Mouse (Mus musculus): ENCODE data around the gene Acot3. TPM values are rescaled to one million over a fixed set of nuclear protein-coding genes. Genes with fewer than 3 reads are reported as not detected.
"Not testable (repeated sequence)": the region's sequence is repeated elsewhere in the genome, so short reads cannot be mapped to it uniquely, and the experiment has no call there.

Gene Acot3
- polyA plus RNA-seq, 2 experiments: 2.0 to 3.7 TPM

GRCm38 (mm10) chr12:84023052-84023745 is 28.7 kb upstream of the Acot3 start:
- no peak overlapping the region for H3K27ac ChIP-seq
- no peak for DNase-seq (ENCODE audit: low read depth in 3 of 3, low spot score in 3 of 3)
- no peaks in the 10 kb centered on the region for H3K27me3 ChIP-seq (ENCODE audit: control insufficient read depth, insufficient read depth, low read length)
- H3K9me3 ChIP-seq (ENCODE audit: control insufficient read depth, low read length): no peaks in the 10 kb centered on the region
- no peak overlapping the region for H3K9ac ChIP-seq (replicated peaks)
- ATAC-seq (ENCODE audit: insufficient read depth): no peak
- WGBS (ENCODE audit: insufficient replicate concordance): 56% methylated on average over 9 of the region's 9 CpGs
- no peak overlapping the region for H3K4me2 ChIP-seq (ENCODE audit: low read depth)
- no peak overlapping the region for H3K4me3 ChIP-seq (ENCODE audit: insufficient read depth in 1 of 2, low read depth in 2 of 2, low read length in 2 of 2)
- H3K36me3 ChIP-seq (replicated peaks; ENCODE audit: control insufficient read depth, insufficient read depth, low read depth): no peaks in the 10 kb centered on the region
- peaks cover 0 to 8% of the 10 kb centered on the region in 2 experiments; a peak in 2 of 4 replicates for H3K4me1 ChIP-seq (replicated peaks; ENCODE audit: control insufficient read depth in 2 of 2, insufficient read depth in 2 of 2, low read length in 1 of 2)
- TF ChIP-seq CTCF (IDR thresholded peaks at IDR 0.05; ENCODE audit: low read depth) (no peak), EP300 (IDR thresholded peaks at IDR 0.05; ENCODE audit: low read depth) (no peak)

- Histone ChIP-seq H3K4me3 (ENCODE audit: insufficient read depth in 1 of 2, low read depth in 2 of 2, low read length in 2 of 2) (no peak overlapping the region), H3K9ac (replicated peaks) (no peak overlapping the region), H3K27me3 (ENCODE audit: control insufficient read depth, insufficient read depth, low read length) (no peaks in the 10 kb centered on the region), H3K4me1 (replicated peaks; ENCODE audit: control insufficient read depth in 2 of 2, insufficient read depth in 2 of 2, low read length in 1 of 2) (peaks cover 0 to 8% of the 10 kb centered on the region in 2 experiments; a peak in 2 of 4 replicates), H3K4me2 (ENCODE audit: low read depth) (no peak overlapping the region), H3K9me3 (ENCODE audit: control insufficient read depth, low read length) (no peaks in the 10 kb centered on the region), H3K27ac (no peak overlapping the region), H3K36me3 (replicated peaks; ENCODE audit: control insufficient read depth, insufficient read depth, low read depth) (no peaks in the 10 kb centered on the region)
- no peak for ATAC-seq (ENCODE audit: insufficient read depth)
- WGBS (ENCODE audit: insufficient replicate concordance): 74% methylated on average over 7 of the region's 7 CpGs
- no peak for DNase-seq (ENCODE audit: low read depth in 3 of 3, low spot score in 3 of 3)
- TF ChIP-seq CTCF (IDR thresholded peaks at IDR 0.05; ENCODE audit: low read depth): no peak
- TF ChIP-seq EP300 (IDR thresholded peaks at IDR 0.05; ENCODE audit: low read depth): no peak
Observed at GRCm38 (mm10) chr12:84025888-84026287, 26.1 kb upstream of the Acot3 start.

GRCm38 (mm10) chr12:84028328-84028727 is 23.6 kb upstream of the Acot3 start:
- not testable (repeated sequence) for DNase-seq (ENCODE audit: low read depth in 3 of 3, low spot score in 3 of 3); H3K4me2 ChIP-seq (ENCODE audit: low read depth); H3K4me1 ChIP-seq (replicated peaks; ENCODE audit: control insufficient read depth in 2 of 2, insufficient read depth in 2 of 2, low read length in 1 of 2); H3K9me3 ChIP-seq (ENCODE audit: control insufficient read depth, low read length); H3K27me3 ChIP-seq (ENCODE audit: control insufficient read depth, insufficient read depth, low read length); ATAC-seq (ENCODE audit: insufficient read depth); H3K4me3 ChIP-seq (ENCODE audit: insufficient read depth in 1 of 2, low read depth in 2 of 2, low read length in 2 of 2); H3K27ac ChIP-seq; H3K36me3 ChIP-seq (replicated peaks; ENCODE audit: control insufficient read depth, insufficient read depth, low read depth); H3K9ac ChIP-seq (replicated peaks)
- 42% methylated on average over 3 of the region's 3 CpGs for WGBS (ENCODE audit: insufficient replicate concordance)

GRCm38 (mm10) chr12:84029043-84029442 is 22.9 kb upstream of the Acot3 start:
- not testable (repeated sequence) for H3K36me3 ChIP-seq (replicated peaks; ENCODE audit: control insufficient read depth, insufficient read depth, low read depth)

GRCm38 (mm10) chr12:84030659-84031332 is 21.1 kb upstream of the Acot3 start:
- no peaks in the 10 kb centered on the region for H3K36me3 ChIP-seq (replicated peaks; ENCODE audit: control insufficient read depth, insufficient read depth, low read depth)
- no peaks in the 10 kb centered on the region for H3K27me3 ChIP-seq (ENCODE audit: control insufficient read depth, insufficient read depth, low read length)
- peak; percentile 50; the same call in 1 of the 2 replicates for ATAC-seq (ENCODE audit: insufficient read depth)
- peak in 1 of 3 experiments; percentile 46 for DNase-seq (ENCODE audit: low read depth in 3 of 3, low spot score in 3 of 3)
- 46% methylated on average over 4 of the region's 4 CpGs for WGBS (ENCODE audit: insufficient replicate concordance)
- TF ChIP-seq EP300 (IDR thresholded peaks at IDR 0.05; ENCODE audit: low read depth) (no peak), CTCF (IDR thresholded peaks at IDR 0.05; ENCODE audit: low read depth) (peak; percentile 88)
- no peak overlapping the region for H3K4me2 ChIP-seq (ENCODE audit: low read depth)
- H3K9ac ChIP-seq (replicated peaks): no peak overlapping the region
- no peak overlapping the region for H3K27ac ChIP-seq
- H3K9me3 ChIP-seq (ENCODE audit: control insufficient read depth, low read length): no peaks in the 10 kb centered on the region
- H3K4me1 ChIP-seq (replicated peaks; ENCODE audit: control insufficient read depth in 2 of 2, insufficient read depth in 2 of 2, low read length in 1 of 2): peaks cover 0 to 2% of the 10 kb centered on the region in 2 experiments; a peak in 2 of 4 replicates
- no peak overlapping the region for H3K4me3 ChIP-seq (ENCODE audit: insufficient read depth in 1 of 2, low read depth in 2 of 2, low read length in 2 of 2)

More at GRCm38 (mm10) chr12:84029043-84029442, 22.9 kb upstream of the Acot3 start:
- not testable (repeated sequence) for H3K9me3 ChIP-seq (ENCODE audit: control insufficient read depth, low read length); ATAC-seq (ENCODE audit: insufficient read depth); H3K4me3 ChIP-seq (ENCODE audit: insufficient read depth in 1 of 2, low read depth in 2 of 2, low read length in 2 of 2); H3K9ac ChIP-seq (replicated peaks); DNase-seq (ENCODE audit: low read depth in 3 of 3, low spot score in 3 of 3); H3K4me2 ChIP-seq (ENCODE audit: low read depth); H3K27ac ChIP-seq; H3K27me3 ChIP-seq (ENCODE audit: control insufficient read depth, insufficient read depth, low read length); H3K4me1 ChIP-seq (replicated peaks; ENCODE audit: control insufficient read depth in 2 of 2, insufficient read depth in 2 of 2, low read length in 1 of 2)
- 93% methylated on average over 1 of the region's 1 CpGs for WGBS (ENCODE audit: insufficient replicate concordance)
